Mouse (Mus musculus) CD4-positive helper T cell, adult 2 months (primary cell): ENCODE measurements around the gene Bspry.
A peak's percentile ranks its signal among the peaks of the same experiment; 100 is the strongest.
"Not testable (repeated sequence)": the region's sequence is repeated elsewhere in the genome, so short reads cannot be mapped to it uniquely, and the experiment has no call there.

Experiments used
- DNase-seq: peaks from one replicate; pipeline ENCODE4 v3.0.0-alpha.2; 2012; ENCODE audit warnings: low read depth, missing footprints, low spot score

Bspry gene

DNA sequence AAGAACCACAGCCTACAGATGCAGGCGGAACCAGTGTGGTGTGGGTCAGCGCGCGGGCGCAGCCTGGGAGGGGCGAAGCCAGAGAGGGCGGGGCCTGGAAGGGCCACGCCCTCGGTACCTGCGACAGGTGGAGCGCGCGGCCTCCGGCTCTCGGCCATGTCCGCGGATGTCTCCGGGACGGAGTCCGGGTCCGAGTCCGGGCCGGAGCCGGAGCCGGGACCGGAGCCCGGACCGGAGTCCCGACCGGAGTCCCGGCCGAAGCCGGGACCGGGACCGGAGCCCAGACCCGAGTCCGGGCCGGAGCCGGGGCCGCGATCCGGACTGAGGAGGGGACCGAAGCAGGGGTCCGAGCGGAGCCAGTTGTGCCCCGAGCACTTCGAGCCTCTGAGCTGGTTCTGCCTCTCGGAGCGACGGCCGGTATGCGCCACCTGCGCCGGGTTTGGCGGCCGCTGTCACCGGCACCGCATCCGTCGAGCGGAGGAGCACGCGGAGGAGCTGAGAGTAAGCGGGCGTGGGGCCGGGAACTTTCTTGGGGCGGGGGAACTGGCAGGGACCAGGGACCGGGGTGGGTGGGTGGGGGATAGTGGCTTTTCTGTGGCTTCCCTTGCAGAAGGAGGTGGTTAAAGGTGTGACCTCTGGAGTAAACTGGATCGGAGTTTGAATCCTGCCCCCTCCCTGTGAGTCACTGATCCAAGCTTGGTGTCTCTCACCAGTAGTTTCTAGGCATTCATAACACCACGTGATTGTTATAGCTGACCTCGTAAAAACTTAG lies at the start of gene Bspry:
Gene Bspry, plus strand, starts transcription at position 117 of the 772 bp plus-strand sequence.
- peak; percentile 81 for DNase-seq

DNA sequence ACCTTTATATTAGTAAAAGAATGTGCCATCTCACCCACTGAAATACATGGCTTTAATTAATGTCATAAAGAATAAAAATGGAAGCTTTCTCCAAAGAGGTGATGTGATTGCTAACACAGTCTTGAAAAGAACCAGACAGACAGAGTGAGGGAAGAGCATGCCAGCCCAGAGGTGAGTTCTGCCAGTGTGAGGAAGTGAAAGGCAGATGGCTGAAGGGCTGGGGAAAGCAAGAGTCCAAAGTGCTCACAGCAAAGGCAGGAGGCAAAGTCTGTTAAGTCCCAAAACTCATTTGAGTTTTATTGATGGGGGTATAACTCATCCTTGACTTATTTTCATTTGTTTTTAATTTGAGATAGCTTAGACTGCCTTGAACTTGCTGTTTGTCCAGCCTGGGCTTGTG lies 49.2 kb upstream of the Bspry start:
- no peak for DNase-seq

DNA sequence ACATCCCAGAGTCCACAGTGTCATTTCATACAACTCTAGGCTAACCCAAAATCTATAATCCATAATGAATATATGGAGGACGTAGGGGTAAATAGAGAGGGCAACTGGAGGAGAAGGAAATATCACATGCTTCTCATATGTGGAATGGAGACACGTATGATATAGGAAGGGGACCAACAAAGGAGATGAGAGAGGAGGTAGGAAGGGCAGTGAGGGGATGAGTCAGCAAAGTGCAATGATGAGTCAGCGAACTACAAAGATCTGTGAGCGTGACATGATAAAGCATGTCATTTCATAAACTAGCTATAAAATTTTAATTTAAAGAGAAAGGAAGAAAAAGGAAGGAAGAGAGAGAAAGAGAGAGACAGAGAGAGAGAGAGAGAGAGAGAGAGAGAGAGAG lies 48.3 kb upstream of the Bspry start:
- no peak for DNase-seq

DNA sequence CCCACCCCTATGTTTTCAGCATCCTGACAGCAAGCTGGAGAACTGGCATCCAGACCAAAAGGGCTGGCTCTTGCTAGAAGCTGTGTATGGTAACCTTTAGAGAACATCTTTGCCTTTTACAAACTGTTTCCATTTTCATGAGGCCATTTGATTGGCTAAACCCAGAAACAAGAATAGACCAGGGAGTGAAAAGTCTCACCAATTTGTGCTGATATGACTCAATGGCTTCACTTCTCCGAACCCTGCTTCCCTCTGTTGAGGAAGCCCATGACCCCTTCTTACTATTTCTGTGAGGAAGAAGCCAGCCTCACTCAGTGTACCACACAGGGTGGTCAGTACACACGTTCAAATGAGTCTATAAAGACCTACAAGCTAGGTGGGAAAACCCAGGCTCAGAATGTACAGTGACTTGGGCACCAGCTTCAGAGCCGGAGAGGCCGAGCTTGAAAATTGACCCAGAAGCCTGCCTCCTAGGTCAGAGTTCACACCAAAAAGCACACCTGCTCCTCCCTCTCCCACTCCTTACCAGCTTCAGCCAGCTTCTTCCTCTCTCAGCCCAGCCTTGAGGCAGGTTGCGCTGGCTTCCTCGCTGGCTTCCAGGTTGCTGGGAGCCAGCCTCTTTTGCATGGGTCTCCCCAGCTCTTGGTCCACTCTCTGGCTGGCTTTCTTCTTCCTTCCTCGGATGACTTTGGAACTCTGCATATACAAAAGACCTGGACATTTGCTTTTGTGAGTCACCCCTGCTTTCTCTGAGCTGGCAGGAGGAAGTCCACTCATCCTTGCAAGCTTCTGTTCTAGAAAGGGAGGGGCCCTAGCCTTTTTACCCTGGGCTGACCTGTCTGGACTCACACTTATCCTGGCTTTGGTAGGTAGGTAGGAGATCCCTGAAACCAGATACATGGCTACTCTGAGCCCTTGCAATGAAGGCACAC lies 45.6 kb upstream of the Bspry start:
- no peak for DNase-seq

DNA sequence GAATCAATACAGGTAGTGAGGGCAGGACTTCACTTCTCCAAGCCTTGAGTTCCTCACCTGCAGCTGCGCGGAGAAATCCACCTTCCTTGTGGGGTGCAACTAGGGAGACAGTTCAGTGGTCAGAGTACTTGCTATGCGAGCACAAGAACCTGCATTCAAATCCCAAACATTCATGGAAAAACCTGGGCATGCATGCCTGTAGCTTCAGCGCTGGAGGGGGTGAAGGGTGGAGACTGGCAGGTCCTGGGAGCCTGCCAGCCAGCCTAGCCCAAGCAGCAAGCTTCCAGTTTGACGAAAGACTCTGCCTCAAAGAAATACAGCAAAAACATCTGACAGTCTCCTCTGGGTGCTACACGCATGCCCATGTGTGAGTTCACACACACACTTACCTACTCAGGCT lies 44.8 kb upstream of the Bspry start, which contains the start of gene Rnf183:
Gene Rnf183, minus strand, starts transcription at position 172 of the 400 bp plus-strand sequence.
- DNase-seq, result no peak

DNA sequence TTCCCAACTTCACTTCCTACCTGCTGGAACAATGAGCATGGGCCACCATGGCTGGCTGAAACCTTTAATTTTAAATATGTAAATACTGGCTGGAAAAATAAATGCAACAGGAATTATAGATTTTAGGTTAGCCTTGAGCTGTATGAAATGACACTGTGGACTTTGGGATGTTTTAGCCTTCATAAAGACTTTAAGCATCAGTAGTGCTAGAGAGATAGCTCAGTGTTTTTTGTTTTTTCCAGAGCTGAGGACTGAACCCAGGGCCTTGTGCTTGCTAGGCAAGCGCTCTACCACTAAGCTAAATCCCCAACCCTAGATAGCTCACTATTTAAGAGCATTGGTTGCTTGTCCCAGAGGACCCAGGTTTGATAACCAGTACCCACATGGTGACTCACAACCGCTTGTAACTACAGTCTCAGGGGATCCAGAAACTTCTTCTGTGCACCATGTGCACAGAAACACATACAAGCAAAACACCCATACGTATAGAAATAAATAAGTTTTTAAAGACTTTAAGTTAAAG lies 42.5 kb upstream of the Bspry start:
- DNase-seq, result no peak

DNA sequence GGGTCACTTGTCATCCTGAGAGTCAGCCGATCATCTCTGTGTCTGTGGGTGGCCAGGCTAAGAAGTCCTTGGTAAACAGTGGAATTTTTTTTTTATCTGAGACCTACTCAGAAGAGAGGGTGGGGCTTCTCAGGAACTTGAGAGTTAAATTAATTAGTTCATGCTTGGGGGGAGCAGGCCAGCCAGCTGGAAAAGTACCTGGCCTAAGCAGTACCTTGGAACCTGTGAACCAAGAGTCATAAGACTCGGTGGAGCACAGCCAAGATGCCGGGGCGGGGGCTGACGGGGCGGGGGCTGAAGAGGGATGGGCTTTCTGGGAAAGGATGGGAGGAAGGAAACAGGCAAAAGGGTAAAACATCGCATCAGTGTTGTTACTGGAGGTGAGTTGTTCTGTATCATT lies 42.0 kb upstream of the Bspry start:
- DNase-seq, result no peak

DNA sequence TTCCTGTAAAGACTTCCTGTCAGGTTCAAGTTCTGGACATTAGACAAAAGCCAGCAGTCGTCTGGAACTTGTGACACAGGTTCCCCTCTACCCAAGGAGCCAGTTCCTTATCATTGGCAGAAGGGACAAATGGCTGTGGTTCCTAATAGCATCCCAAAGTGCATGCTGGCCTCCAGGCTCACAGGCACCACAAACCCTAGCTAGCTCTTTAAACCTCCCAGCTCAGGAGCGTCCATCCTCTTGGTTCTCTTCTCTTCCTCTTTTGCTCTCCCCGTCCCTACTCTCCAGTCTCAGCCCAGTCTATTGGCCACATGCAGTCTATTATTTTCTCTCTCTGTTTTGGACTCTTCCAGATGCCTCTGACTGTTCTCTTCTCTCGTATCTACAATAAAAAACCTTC lies 40.1 kb upstream of the Bspry start:
- DNase-seq, result no peak

DNA sequence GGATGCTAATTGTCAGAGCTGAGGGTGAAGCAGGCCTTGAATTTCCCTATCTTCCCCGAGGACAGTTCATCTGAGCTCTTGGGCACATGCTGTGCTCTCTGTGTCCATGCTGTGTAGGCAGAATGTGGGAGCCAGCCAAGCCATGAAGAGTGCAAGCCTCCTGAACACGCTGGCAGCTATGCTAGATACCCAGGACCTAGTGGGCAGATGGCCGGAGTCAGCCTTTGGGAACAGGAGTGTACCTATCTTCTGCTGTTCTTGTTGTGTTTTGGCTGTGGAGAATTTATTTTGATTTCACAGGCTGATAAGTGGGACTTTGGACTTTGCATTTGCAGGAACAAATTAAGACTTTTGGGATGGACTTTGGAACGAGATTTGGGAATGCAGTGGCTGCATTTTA lies 39.3 kb upstream of the Bspry start:
- no peak for DNase-seq

DNA sequence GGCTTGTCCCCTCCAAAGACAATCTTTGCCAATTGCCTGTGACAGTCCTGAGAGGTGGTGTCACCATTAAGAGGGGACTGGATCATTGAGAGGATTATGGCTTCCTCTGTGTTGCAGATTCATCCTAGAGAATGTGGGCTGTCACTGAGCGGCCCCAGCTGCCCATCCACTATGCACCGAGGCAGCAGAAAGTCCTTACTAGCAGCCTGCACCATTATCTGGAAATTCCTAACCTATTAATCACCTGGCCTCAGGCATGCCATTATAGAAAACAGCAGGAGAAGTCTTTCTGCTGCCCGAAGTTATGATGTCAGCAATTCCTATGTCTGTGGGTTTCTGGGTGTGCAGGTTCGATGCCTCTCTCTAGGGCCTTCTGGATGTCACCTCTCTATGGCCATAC lies 38.9 kb upstream of the Bspry start:
- DNase-seq, result no peak

DNA sequence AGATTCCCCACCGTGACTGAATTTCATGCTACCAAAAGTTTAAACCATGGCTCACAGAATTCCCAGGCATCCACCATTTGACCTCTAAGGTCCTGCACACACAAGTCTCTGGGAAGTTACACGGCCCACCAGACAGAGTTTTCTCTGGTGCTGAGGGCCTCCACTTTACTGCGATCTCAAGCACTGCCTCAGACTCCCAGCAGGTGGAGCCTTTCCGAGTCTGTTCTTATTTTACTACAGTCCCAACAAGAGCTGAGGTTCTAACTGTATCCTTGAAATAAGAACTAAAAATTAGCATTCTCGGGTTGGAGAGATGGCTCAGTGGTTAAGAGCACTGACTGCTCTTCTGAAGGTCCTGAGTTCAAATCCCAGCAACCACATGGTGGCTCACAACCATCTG lies 24.9 kb upstream of the Bspry start:
- DNase-seq, result peak; percentile 52

DNA sequence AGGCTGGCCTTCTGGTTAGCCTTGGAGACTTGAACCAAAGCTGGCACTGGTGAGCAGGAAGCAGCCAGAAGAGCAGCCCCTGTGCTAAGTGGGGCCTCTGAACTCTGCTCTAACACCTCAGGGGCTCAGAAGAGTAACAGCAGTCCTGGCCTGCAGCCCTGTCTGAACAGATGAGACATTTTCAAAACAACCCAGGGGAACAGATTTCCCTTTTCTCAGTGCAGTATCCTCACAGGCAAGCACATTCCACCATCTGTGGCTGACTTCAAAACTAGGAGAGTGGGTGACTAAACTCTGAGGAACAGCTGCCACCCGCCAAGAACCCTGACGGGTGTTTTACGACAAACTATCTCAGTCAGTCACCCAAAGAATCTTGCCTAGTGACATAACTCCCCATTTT lies 20.8 kb upstream of the Bspry start:
- no peak for DNase-seq

DNA sequence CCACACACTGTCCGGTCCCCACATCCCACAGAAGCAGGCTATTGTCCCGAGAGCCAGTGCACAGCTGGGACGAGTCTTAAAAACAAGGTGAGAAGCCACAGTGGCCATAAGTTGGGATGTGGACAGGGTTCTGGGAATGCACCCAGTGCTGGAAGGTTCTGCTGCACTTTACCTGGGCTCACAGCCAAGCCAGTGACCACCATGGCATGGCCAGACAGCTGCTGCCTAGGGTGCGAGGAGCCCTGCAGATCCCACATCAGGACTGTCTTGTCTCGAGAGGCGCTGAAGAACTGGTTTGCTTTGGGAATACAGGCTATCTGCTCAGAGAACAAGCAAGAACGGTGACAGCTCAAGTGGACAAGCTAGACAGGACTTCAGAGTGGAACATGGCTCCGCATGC lies 19.5 kb upstream of the Bspry start:
- DNase-seq, result no peak

DNA sequence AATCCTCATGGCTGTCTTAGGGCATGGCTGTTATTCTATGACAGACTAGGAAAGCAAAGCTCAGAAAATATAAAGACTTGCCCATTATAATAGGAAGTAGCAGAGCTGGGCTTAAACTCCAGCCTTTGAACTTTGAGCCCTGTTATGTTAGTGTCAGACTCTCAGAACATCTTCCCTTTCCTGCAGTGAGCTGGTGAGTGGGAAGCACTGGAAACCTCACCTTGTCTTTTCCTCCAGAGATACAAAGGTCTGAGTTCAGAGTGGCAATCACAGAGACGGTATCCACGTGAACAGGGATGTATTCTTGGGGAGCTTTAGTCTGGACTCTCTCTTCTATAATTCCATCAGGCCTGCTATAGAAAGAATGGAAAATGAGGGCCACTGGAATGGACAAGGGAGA lies 16.7 kb upstream of the Bspry start:
- no peak for DNase-seq

DNA sequence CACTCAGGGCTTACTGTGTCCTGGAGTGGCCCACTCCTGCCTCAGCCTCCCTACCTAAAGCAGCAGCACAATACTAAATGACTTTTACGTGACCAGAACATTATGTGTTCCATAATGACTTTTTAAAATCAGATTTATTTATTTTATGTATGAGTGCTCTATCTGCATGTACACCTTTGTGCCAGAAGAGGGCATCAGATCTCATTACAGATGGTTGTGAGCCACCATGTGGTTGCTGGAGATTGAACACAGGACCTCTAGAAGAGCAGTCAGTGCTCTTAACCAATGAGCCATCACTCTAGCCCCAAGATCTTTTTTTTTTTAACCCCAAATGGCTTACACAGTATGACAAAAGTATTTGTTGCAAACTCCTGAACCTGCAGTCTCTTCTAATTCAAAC lies 11.7 kb upstream of the Bspry start:
- no peak for DNase-seq

DNA sequence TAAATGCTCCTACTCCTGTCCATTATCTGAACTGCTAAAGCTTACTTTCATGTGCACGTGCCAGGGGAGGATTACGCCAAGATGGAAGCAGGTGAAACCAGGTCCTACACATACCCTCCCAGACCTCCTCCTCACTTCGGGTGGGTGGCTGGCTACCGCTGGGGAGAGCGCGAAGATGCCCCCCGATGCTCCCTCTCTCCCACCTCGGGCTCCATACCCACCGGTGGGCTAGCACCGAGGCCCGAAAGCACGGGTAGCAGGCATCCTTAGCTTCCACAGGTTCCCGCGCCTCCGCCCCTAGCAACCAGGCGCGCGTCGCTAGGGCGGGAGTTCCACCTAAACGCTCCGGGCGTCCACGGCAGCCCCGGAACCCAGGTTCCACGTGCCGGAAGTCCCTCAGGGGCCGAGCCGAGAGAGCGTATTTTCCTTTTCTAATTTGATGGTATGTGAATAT lies 9.2 kb upstream of the Bspry start, which contains the start of gene Wdr31:
Gene Wdr31, minus strand, starts transcription at position 299 of the 454 bp plus-strand sequence.
- peak; percentile 84 for DNase-seq

DNA sequence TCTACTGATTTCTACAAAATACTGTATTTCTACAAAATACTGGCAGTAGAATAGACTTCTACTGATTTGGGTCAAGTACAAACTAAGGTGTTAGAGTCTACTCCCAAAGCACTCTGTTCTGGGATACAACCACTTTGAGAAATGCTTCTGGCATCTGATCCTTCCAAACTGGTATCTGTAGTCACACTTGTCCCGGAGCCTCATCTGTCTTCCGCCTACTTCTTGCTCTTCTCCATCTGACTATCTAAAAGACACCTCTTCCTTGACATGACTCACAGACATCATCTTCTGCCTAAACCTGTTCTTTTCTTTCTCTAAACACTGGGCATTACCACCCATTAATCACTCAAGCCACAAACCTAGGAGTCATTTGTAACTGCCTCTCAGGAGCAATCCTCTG lies 7.8 kb upstream of the Bspry start:
- no peak for DNase-seq

DNA sequence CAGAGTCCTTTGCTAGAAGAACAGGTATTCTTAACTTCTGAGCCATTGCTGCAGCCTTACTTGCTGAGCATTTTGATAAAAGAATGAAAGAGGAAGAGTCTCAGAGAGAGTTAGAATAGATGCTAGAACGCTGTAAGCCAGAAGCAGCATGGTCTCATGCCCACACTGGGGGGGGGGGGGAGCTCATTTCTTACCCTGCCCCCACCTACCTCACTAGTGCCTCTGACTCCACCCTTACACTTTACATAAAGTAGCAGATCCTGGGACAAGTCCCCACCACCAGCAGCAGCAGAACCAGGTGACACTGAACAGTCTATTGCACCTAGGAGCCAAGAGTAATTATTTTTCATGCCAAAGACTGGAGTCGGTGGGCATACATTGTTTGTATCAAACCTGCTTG lies 4.7 kb upstream of the Bspry start:
- no peak for DNase-seq

DNA sequence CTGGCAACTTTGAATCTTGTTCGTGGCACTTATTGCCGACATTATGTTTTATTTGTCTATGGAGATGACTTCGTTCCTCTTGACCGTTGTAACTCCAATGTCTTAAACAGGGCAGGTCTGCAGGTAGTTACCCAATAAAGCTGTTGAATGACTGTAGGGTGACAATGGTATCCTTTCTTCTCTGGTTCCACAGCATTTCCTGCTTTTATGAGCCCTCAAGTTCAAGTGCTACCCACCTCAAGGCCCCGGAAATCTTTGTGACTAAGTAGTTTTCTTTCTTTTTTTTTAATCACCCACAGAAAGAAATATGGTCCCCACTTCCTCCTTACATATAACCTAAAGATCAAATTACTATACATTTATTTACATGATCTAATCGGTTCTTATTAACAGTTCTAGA lies 4.1 kb upstream of the Bspry start:
- DNase-seq, result peak; percentile 83

DNA sequence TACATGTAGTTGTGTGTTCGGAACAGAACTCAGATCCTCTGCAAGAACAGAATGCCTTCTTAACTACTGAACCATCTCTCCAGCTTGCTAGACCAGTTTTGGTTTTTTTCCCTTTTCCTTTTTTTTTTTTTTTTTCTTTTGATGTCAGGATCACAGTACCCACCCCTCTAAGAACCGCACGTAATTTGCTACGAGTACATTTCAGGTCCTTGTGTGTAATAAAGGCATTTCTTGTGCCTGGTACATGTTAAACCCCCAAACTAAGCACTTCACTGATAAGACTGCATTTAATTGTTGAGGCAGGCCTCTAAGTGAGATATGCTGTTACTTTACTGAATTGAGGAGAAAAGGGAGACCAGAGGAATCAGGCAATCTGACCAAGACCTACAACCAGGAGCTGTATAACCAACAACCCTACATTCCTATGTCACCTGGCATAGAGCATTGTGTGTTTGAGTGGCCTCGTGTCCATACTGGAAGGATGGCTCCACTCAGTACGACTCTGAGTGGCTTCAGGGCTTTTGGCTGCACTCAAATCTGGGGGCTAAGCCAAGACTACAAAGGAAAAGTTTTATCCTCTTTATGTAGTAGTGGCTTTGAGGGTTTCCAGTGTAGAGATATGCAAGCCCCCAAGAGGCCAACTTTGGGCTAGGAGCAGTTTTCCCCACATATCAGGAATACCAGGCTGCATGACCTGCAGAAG lies 2.2 kb upstream of the Bspry start:
- DNase-seq, result no peak

DNA sequence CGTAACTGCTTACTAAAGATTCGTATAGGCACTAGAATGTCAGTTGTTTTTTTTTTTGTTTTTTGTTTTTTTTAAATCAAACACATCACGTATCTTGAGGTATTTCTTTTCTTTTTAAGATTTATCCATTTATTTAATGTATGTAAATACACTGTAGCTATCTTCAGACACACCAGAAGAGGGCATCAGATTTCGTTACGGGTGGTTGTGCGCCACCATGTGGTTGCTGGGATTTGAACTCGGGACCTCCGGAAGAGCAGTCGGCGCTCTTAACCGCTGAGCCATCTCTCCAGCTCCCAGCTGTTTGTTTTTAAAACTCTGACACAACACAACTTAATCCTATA lies 288 bp upstream of the Bspry start:
- DNase-seq, result not testable (repeated sequence)
